Mouse (Mus musculus) bone marrow macrophage, adult 2 months (primary cell): Measurements from ENCODE around the gene 1700113H08Rik.

ENCODE experiments used
- CTCF ChIP-seq: IDR thresholded peaks from 2 replicates; pipeline ENCODE4 v1.5.1; 2012; ENCODE audit warnings: low read depth, mild to moderate bottlenecking, low read length, moderate library complexity
- POLR2A ChIP-seq: IDR thresholded peaks from 2 replicates; pipeline ENCODE4 v1.6.1; 2012; ENCODE audit warnings: mild to moderate bottlenecking, low read depth, low read length, borderline replicate concordance

- TF ChIP-seq POLR2A (no peak), CTCF (no peak)
Measured at GRCm38 (mm10) chr10:87008215-87008499, 49.7 kb upstream of the 1700113H08Rik start.
